Mouse (Mus musculus) neutrophil, adult 83 days (primary cell): ENCODE measurements around the gene Hhex. TPM values are rescaled to one million over a fixed set of nuclear protein-coding genes. Genes with fewer than 3 reads are reported as not detected.

Experiments
- total RNA-seq, 2 experiments: library from RNA; stranded (reverse); gene quantifications; one replicate each; pipeline ENCODE4 v1.2.4; 2023

Hhex gene
- total RNA-seq: 10 to 100 TPM; 56.3 to 60.9 TPM

GRCm38 (mm10) chr19:37434263-37434951, at the start of gene Hhex:
Gene Hhex (plus strand): TSS chr19:37434810.

Other genes starting within 250 kb of the Hhex start
- gene March5, start 227.3 kb upstream of the Hhex start, total RNA-seq: 10 to 100 TPM; 31.8 to 36.1 TPM
- gene Cpeb3, start 226.2 kb upstream of the Hhex start, total RNA-seq: 1 to 10 TPM; 1.7 to 2.1 TPM
- 10 to 100 TPM; 30.7 to 32.9 TPM for gene Ide, start 97.0 kb upstream of the Hhex start, total RNA-seq
- 10 to 100 TPM; 67.0 to 67.2 TPM for gene Kif11, start 58.4 kb upstream of the Hhex start, total RNA-seq
- 10 to 100 TPM; 58.8 to 64.0 TPM for gene Exoc6, start 115.6 kb downstream of the Hhex start, total RNA-seq